Mouse (Mus musculus) cerebellum, adult 2 months (tissue): ENCODE measurements around the gene Napb.

Source experiments
- CTCF ChIP-seq: fragments of 200-500 bp; IDR thresholded peaks from 2 replicates; pipeline ENCODE4 v1.5.1; 2011; ENCODE audit warnings: low read depth, mild to moderate bottlenecking, control low read depth, low read length, moderate library complexity, borderline replicate concordance; ENCODE audit not compliant: insufficient read depth
- POLR2A ChIP-seq: fragments of 200-500 bp; IDR thresholded peaks from 2 replicates; pipeline ENCODE4 v1.6.1; 2011; ENCODE audit warnings: low read length, control low read depth, borderline replicate concordance; ENCODE audit not compliant: insufficient read depth

DNA sequence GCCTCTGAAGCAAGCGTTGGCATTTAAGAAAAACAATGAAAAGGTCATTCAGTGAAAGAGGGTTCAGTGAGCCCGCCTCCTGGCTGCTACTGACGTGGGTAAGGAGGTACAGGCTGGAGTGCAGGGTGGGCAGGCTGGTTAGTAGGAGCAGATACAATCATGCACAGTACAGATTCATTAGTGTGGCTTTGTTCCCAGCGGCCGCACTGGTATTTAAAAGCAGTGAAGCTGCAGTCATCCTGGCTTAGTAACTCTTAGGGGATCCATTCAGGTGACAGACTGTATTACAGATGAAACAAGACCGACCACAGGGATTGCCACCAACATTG is 25.1 kb downstream of the Napb start:
- TF ChIP-seq CTCF, result no peak
- no peak for TF ChIP-seq POLR2A
